In genomic region chr12:105571867-105572266, GRCm38 (mm10) we compare ENCODE assay signal across 18 mouse cellular contexts. TPM values are rescaled to one million over a fixed set of nuclear protein-coding genes. Genes with fewer than 3 reads are reported as not detected.
"Had no signal": no experiment of that assay in that cellular context is flagged by ENCODE, and none has a peak within 500 bp of the region (broad histone marks: within the 10 kb centered on the region; RNA-seq: fewer than 3 reads in every experiment).

No protein-coding gene starts in this region.

- ATAC-seq: liver, embryonic 12.5 days; midbrain, embryonic 13.5 days had no signal

- H3K4me3 ChIP-seq: limb, embryonic 15.5 days; liver, embryonic 12.5 days; midbrain, embryonic 13.5 days; myocyte; neural tube, embryonic 15.5 days had no signal

- H3K27ac ChIP-seq: kidney, postnatal 0 days; limb, embryonic 15.5 days; liver, embryonic 12.5 days; midbrain, embryonic 13.5 days; neural tube, embryonic 15.5 days had no signal

- H3K27me3 ChIP-seq: limb, embryonic 15.5 days; liver, embryonic 12.5 days; midbrain, embryonic 13.5 days; neural tube, embryonic 15.5 days had no signal

- H3K4me1 ChIP-seq: liver, embryonic 12.5 days; midbrain, embryonic 13.5 days; neural tube, embryonic 15.5 days had no signal

- H3K9ac ChIP-seq: limb, embryonic 15.5 days; liver, embryonic 12.5 days; midbrain, embryonic 13.5 days; neural tube, embryonic 15.5 days had no signal

- H3K9me3 ChIP-seq: limb, embryonic 15.5 days; liver, embryonic 12.5 days; midbrain, embryonic 13.5 days; neural tube, embryonic 15.5 days had no signal

- H3K4me2 ChIP-seq: limb, embryonic 15.5 days; liver, embryonic 12.5 days; midbrain, embryonic 13.5 days; neural tube, embryonic 15.5 days had no signal

- H3K36me3 ChIP-seq: limb, embryonic 15.5 days; liver, embryonic 12.5 days; midbrain, embryonic 13.5 days; neural tube, embryonic 15.5 days had no signal

- DNase-seq: kidney, postnatal 36 days; layer of hippocampus, adult 9-11 months; layer of hippocampus, postnatal 36 days; right cerebral cortex, adult 18-20 months; right cerebral cortex, postnatal 25 days; thymus, postnatal 36 days had no signal

RNA-seq across cellular contexts. Expression of gene Bdkrb2, which starts 8.8 kb away (rescaled TPM):
- total RNA-seq: megakaryocyte-erythroid progenitor cell, adult 5-6 weeks had no signal
- polyA plus RNA-seq: liver, embryonic 12.5 days had no signal

RNA-seq across cellular contexts. Expression of gene Bdkrb1, which starts 31.0 kb away (rescaled TPM):
- total RNA-seq: layer of hippocampus, adult 18-20 months; layer of hippocampus, postnatal 36 days; left cerebral cortex, adult 8-10 months; left cerebral cortex, postnatal 25 days; megakaryocyte-erythroid progenitor cell, adult 5-6 weeks had no signal
- polyA plus RNA-seq: limb, embryonic 11.5 days; limb, embryonic 15.5 days; liver, embryonic 12.5 days; lung, embryonic 16.5 days; neural tube, embryonic 15.5 days had no signal
